Mouse (Mus musculus) heart, adult 2 months (tissue): ENCODE results near the gene Nav1. TPM values are rescaled to one million over a fixed set of nuclear protein-coding genes. Genes with fewer than 3 reads are reported as not detected.

ENCODE experiments used
- DNase-seq, 2 experiments: peaks; one replicate each; pipeline ENCODE4 v3.0.0; 2021
- H3K27ac ChIP-seq: fragments of 200-600 bp; 2 replicates; pipeline ENCODE4 v1.8.1; 2022
- H3K27me3 ChIP-seq: fragments of 200-500 bp; 2 replicates; pipeline ENCODE4 v1.6.1; 2012; ENCODE audit warnings: mild to moderate bottlenecking, low read length, inconsistent platforms, mixed read lengths; ENCODE audit not compliant: control insufficient read depth, insufficient read depth
- H3K36me3 ChIP-seq: fragments of 200-500 bp; 2 replicates; pipeline ENCODE4 v1.6.1; 2012; ENCODE audit warnings: low read length, inconsistent platforms; ENCODE audit not compliant: control insufficient read depth, insufficient read depth
- H3K4me1 ChIP-seq: fragments of 200-500 bp; 2 replicates; pipeline ENCODE4 v1.6.1; 2011; ENCODE audit warnings: low read length; ENCODE audit not compliant: control insufficient read depth, insufficient read depth
- H3K4me3 ChIP-seq: fragments of 200-600 bp; 2 replicates; pipeline ENCODE4 v1.8.1; 2022
- H3K79me2 ChIP-seq: fragments of 200-500 bp; replicated peaks from 2 replicates; pipeline ENCODE4 v1.6.1; 2012; ENCODE audit warnings: mild to moderate bottlenecking, inconsistent platforms, low read length, moderate library complexity, mixed read lengths; ENCODE audit not compliant: control insufficient read depth, insufficient read depth
- H3K9ac ChIP-seq: fragments of 200-500 bp; 2 replicates; pipeline ENCODE4 v1.6.1; 2012; ENCODE audit warnings: low read depth, mild to moderate bottlenecking, control low read depth, inconsistent platforms, low read length, mixed read lengths
- CTCF ChIP-seq: fragments of 200-600 bp; IDR thresholded peaks from 2 replicates; pipeline ENCODE4 v1.8.1; 2022; ENCODE audit warnings: antibody characterized with exemption, mild to moderate bottlenecking, moderate library complexity
- EP300 ChIP-seq: fragments of 200-500 bp; IDR thresholded peaks from 2 replicates; pipeline ENCODE4 v1.6.1; 2011; ENCODE audit warnings: low read depth, low read length, control low read depth; ENCODE audit not compliant: insufficient read depth
- POLR2A ChIP-seq: fragments of 200-500 bp; IDR thresholded peaks from 2 replicates; pipeline ENCODE4 v1.6.1; 2011; ENCODE audit warnings: mild to moderate bottlenecking, low read depth, low read length, control low read depth; ENCODE audit not compliant: insufficient read depth
- WGBS: fragments of 180-500 bp; shearing (Covaris S2); methylation state at CpG from one replicate; pipeline ENCODE4 v1.1.7; 2018; 5-methylcytosine and 5-hydroxymethylcytosine counted together
- intact Hi-C: fragments of 180-260 bp; cut with DNase I; formaldehyde crosslinking; loops from one replicate; pipeline ENCODE4 v1.15.1; 2025
- polyA plus RNA-seq: library from polyadenylated mRNA; depleted of rRNA; stranded (reverse); fragments of >200 nt; gene quantifications from 2 replicates; pipeline ENCODE4 v1.2.3, GENCODE M21; 2012
- total RNA-seq, 2 experiments: library from RNA; stranded (reverse); gene quantifications; 2 replicates each; pipeline ENCODE4 v1.2.3; 2021

The Nav1 gene
- total and polyA plus RNA-seq, 3 experiments, result 15.2 to 20.7 (median 19.1) TPM

DNA sequence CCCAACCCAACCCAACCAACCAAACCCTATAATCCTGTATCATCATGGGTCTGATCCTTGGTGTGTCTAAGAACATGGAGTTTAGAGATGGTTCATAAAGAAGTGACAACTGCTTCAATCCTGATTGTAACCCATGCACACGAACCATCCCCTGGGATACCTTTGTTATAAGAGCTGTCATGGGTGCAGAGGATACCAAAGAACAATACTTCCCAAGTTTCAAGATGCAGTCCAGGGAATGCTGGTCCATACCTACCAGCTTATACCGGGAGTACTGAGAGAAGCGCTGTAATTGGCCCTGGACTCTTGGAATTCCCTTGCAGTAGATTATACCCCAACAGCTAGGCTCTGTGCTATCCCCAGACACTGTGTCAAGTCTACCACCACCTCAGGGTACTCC is 165.2 kb downstream of the Nav1 start:
- TF ChIP-seq EP300 (no peak), CTCF (no peak), POLR2A (no peak)
- intact Hi-C loops, result no loop called here
- Histone ChIP-seq H3K4me1 (no peaks in the 10 kb centered on the region), H3K36me3 (peaks cover 2% of the 10 kb centered on the region), H3K9ac (no peak overlapping the region), H3K79me2 (no peaks in the 10 kb centered on the region), H3K27ac (no peak overlapping the region), H3K27me3 (no peaks in the 10 kb centered on the region), H3K4me3 (no peak overlapping the region)
- 93% methylated on average over 3 of the region's 3 CpGs for WGBS
- no peak for DNase-seq

DNA sequence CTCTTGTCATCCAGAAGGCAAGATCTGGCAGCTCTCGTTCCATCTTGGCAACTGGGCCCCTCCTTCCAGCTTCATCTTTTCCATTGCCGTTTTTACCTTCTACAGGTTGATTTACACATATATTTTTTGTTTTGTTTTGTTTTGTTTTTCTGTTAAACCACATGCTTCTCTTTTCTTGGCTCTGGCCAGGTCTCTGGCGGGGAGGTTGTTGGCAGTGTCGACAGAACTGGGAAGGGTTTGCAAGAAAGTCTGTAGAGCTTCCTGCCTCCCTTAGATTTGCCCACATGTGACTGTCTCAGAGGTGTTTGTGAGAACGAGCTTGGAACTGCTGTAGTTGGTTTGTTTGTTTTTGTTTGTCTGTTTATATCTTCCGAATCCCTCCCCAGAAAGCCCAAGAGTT is 166.1 kb downstream of the Nav1 start:
- Histone ChIP-seq H3K79me2 (no peaks in the 10 kb centered on the region), H3K9ac (no peak overlapping the region), H3K4me1 (no peaks in the 10 kb centered on the region), H3K27me3 (no peaks in the 10 kb centered on the region), H3K36me3 (peaks cover 2% of the 10 kb centered on the region), H3K4me3 (no peak overlapping the region), H3K27ac (no peak overlapping the region)
- no peak for TF ChIP-seq CTCF
- no peak for TF ChIP-seq POLR2A
- TF ChIP-seq EP300, result no peak
- WGBS, result 74% methylated on average over 6 of the region's 6 CpGs
- intact Hi-C loops, result no loop called here
- no peak for DNase-seq

DNA sequence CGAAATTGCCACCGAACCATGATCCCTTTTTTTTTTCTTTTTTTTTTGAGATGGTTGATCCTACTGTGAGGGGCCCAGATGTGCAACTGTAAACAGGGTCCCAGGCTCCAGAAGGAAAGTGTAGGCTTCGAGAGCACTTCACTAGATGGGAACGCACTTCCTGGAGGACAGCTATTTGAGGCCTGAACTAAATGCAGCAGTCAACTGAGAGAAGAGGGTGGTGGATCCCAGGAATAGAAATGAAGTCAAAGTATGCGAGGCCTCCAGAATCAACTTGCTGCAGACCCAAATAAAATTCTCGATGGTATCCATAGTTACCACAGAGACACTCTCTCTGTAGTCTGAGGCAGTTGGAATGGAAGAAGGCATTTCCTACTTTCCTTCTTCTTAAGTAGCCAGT is 168.3 kb downstream of the Nav1 start:
- Histone ChIP-seq H3K9ac (no peak overlapping the region), H3K4me1 (no peaks in the 10 kb centered on the region), H3K4me3 (no peak overlapping the region), H3K27me3 (no peaks in the 10 kb centered on the region), H3K36me3 (peaks cover 2% of the 10 kb centered on the region), H3K27ac (no peak overlapping the region), H3K79me2 (no peaks in the 10 kb centered on the region)
- TF ChIP-seq EP300 (no peak), POLR2A (no peak), CTCF (no peak)
- DNase-seq, result no peak
- 88% methylated on average over 6 of the region's 6 CpGs for WGBS
- intact Hi-C loops, result no loop called here

DNA sequence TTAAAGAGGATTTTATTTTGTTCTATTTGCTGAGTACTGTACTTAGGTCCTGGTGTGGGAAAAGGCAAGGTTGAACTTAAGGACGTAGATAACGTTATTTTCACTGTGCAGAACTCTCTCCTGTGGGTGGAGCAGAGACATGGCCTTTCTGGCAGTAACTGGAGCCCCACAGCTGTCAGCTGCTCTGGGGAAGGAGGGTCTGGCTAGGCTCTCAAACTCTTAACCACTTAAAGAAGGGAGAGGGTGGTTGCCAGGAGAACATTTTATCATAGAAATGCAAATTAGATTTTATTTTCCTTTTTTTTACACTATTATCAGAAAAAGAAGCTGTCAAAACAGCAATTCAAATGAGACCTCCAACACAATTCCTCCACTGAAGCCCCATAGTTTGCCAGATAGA is 171.3 kb downstream of the Nav1 start:
- no peaks in the 10 kb centered on the region; the same call in 1 of the 2 replicates for H3K4me1 ChIP-seq
- 4% methylated on average over 2 of the region's 2 CpGs for WGBS
- intact Hi-C loops, result no loop called here
- TF ChIP-seq POLR2A, result no peak
- TF ChIP-seq CTCF, result no peak
- peak in 1 of 2 experiments; percentile 36 for DNase-seq
- no peak overlapping the region for H3K27ac ChIP-seq
- H3K36me3 ChIP-seq, result no peaks in the 10 kb centered on the region
- no peaks in the 10 kb centered on the region for H3K27me3 ChIP-seq
- H3K79me2 ChIP-seq, result no peaks in the 10 kb centered on the region
- no peak overlapping the region for H3K4me3 ChIP-seq
- no peak overlapping the region for H3K9ac ChIP-seq

GRCm38 (mm10) chr1:135430669-135431017 is 176.5 kb downstream of the Nav1 start:
- Histone ChIP-seq H3K27me3 (no peaks in the 10 kb centered on the region), H3K9ac (peak overlapping the region; percentile 75), H3K4me3 (peak overlapping the region; percentile 96), H3K79me2 (peaks cover 4% of the 10 kb centered on the region), H3K36me3 (peaks cover 9% of the 10 kb centered on the region), H3K27ac (peak overlapping the region; percentile 63), H3K4me1 (peaks cover 5% of the 10 kb centered on the region)
- 3% methylated on average over 14 of the region's 14 CpGs for WGBS
- TF ChIP-seq CTCF (no peak), POLR2A (no peak), EP300 (no peak)
- no peak for DNase-seq
- intact Hi-C loops, result loop anchor here (5.0 kb wide), 1 partner anchor 48 kb away; no protein-coding TSS in a partner anchor

DNA sequence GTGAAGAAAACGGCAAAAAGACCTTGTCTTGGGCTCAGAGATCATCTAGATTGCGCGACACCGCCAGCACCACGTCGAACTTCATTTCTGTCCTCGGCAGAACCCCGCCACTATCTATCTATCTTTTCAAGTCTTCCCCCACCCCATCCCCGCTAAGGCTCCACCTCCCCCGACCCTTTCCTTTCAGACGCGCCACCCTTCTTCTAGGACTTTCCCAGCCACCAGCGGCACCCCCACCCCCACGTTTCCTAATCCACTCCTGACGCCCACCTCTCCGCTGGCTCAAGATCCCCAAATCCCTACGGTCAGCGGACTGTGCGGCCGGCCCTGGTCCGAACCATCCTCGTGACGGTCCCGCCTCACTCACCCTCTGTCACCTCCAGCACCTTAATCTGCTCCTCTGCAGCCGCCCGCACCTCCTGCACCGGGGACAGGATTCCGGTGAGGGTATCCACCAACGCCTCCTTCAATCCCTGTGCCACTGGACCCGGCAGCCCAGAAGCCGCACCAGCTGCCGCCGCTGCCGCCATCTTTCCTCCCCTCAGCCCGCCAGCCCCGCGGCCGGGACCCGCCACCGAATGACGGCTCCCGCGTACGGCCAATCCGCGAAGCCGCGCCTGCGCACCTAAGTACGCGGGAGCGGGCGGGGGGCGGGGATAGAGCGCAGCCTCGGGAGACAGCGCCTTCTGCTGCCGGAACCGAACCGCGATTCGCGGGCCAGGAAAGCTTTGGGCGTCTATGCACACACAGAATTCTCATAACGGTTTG is 177.0 kb downstream of the Nav1 start, which contains the start of gene Ipo9:
Gene Ipo9, minus strand, starts transcription at position 599 of the 768 bp plus-strand sequence.
- H3K4me3 ChIP-seq, result peak within 1 kb of the TSS; percentile 96
- H3K4me1 ChIP-seq, result peaks cover 5% of the 10 kb centered on the region
- H3K27ac ChIP-seq, result peak within 1 kb of the TSS; percentile 85
- intact Hi-C loops, result loop anchor here (2.0 to 5.0 kb wide), 2 partner anchors 15 to 48 kb away; no protein-coding TSS in a partner anchor
- H3K36me3 ChIP-seq, result peaks cover 9% of the 10 kb centered on the region
- DNase-seq, result peak; percentile 94 to 95
- peak within 1 kb of the TSS; percentile 87 for H3K9ac ChIP-seq
- peaks cover 6% of the 10 kb centered on the region for H3K79me2 ChIP-seq
- no peaks in the 10 kb centered on the region for H3K27me3 ChIP-seq
- WGBS, result under 1% methylated on average over 65 of the region's 65 CpGs
- TF ChIP-seq POLR2A (peak; percentile 70), CTCF (peak; percentile 92), EP300 (0 out of 2 replicates have a peak, but pooled peaks have one; percentile 46)
